Mouse (Mus musculus) hindbrain, embryonic 16.5 days (tissue): ENCODE results near the gene Hps3. TPM values are rescaled to one million over a fixed set of nuclear protein-coding genes. Genes with fewer than 3 reads are reported as not detected.
"Not testable (repeated sequence)": the region's sequence is repeated elsewhere in the genome, so short reads cannot be mapped to it uniquely, and the experiment has no call there.

Experiments used
- ATAC-seq: fragments of 200-750 bp; cut with Nextera tagmentation; 2 replicates; pipeline ENCODE4 v1.8.0; 2017; ENCODE audit warnings: moderate TSS enrichment, moderate library complexity
- H3K27ac ChIP-seq: fragments of 300-500 bp; sonication (generic); 2 replicates; pipeline ENCODE4 v1.5.1; 2014; ENCODE audit warnings: low read depth, mild to moderate bottlenecking, control low read depth, low read length, moderate library complexity
- H3K27me3 ChIP-seq: fragments of 300-500 bp; sonication (generic); replicated peaks from 2 replicates; pipeline ENCODE4 v1.6.1; 2014; ENCODE audit warnings: low read length; ENCODE audit not compliant: control insufficient read depth, insufficient read depth
- H3K36me3 ChIP-seq: fragments of 300-500 bp; sonication (generic); 2 replicates; pipeline ENCODE4 v1.6.1; 2014; ENCODE audit warnings: mild to moderate bottlenecking, low read length, moderate library complexity, mixed read lengths; ENCODE audit not compliant: control insufficient read depth, insufficient read depth
- H3K4me1 ChIP-seq: fragments of 300-500 bp; sonication (generic); 2 replicates; pipeline ENCODE4 v1.6.1; 2014; ENCODE audit warnings: low read depth, low read length; ENCODE audit not compliant: control insufficient read depth, insufficient read depth
- H3K4me2 ChIP-seq: fragments of 300-500 bp; sonication (generic); 2 replicates; pipeline ENCODE4 v1.6.1; 2014; ENCODE audit warnings: mild to moderate bottlenecking, low read length, control low read depth, moderate library complexity
- H3K4me3 ChIP-seq: fragments of 300-500 bp; sonication (generic); 2 replicates; pipeline ENCODE4 v1.5.1; 2014; ENCODE audit warnings: mild to moderate bottlenecking, low read length, control low read depth, moderate library complexity
- H3K9ac ChIP-seq: fragments of 300-500 bp; sonication (generic); 2 replicates; pipeline ENCODE4 v1.6.1; 2014; ENCODE audit warnings: low read depth, mild to moderate bottlenecking, control low read depth, low read length, moderate library complexity
- H3K9me3 ChIP-seq: fragments of 300-500 bp; sonication (generic); 2 replicates; pipeline ENCODE4 v1.6.1; 2014; ENCODE audit warnings: mild to moderate bottlenecking, low read length, moderate library complexity; ENCODE audit not compliant: control insufficient read depth
- WGBS: fragments of 180-500 bp; shearing (Covaris S2); extraction: QIAGEN DNeasy Blood & Tissue Kit; methylation state at CpG from one replicate; pipeline ENCODE4 v1.1.7; 2014; 5-methylcytosine and 5-hydroxymethylcytosine counted together
- polyA plus RNA-seq: library from polyadenylated mRNA; unstranded; fragments of >200 nt; fragmentation: Nextera tagmentation; extraction: Ambion mirVana; gene quantifications from 2 replicates; pipeline ENCODE4 v1.2.1, GENCODE M21; 2015

Gene Hps3
- 12.3 and 13.4 TPM in 2 replicates for polyA plus RNA-seq

DNA sequence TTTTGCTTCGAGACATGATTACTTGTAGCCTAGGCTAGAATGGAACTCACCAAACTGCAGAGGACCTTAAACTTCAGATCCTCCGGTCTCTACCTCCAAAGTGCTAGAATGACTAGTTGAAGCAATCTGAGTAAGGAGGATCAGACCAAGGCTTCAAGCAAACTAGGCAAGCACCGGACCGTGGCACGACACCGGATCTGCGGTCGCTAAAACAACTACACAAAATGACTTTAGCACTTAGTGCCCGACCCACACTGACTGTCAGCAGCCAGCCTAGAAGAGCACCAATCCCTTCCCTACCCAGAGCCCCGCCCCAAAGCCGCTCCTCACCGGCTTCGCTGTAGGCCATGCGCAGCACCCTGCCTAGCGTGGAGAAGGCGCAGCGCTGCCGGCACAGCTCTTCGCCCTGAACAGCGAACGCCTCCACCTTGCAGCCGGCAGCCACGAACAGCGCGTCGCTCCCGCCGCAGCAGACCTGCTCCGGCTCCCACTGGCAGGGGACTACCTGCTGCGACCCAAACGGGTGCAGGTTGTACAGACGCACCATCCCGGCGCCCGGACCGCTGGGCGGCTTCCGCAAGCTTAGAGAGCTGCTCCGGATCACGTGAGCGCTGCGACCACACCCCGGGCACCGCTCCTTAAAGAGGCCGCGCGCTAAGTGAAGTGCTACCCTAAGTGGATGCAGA lies at the start of gene Hps3:
Gene Hps3 (minus strand): TSS at position 597 of the 686 bp plus-strand sequence.
- peak; percentile 100 for ATAC-seq
- Histone ChIP-seq H3K4me1 (no peaks in the 10 kb centered on the region), H3K36me3 (no peaks in the 10 kb centered on the region), H3K9ac (peak within 1 kb of the TSS; percentile 80), H3K4me2 (peak within 1 kb of the TSS; percentile 62), H3K27me3 (no peaks in the 10 kb centered on the region), H3K27ac (peak within 1 kb of the TSS; percentile 76), H3K4me3 (peak within 1 kb of the TSS; percentile 68), H3K9me3 (no peaks in the 10 kb centered on the region)
- 0% methylated on average over 47 of the region's 47 CpGs for WGBS

- Histone ChIP-seq H3K36me3 (peaks cover 7% of the 10 kb centered on the region), H3K4me3 (no peak overlapping the region), H3K4me1 (no peaks in the 10 kb centered on the region), H3K4me2 (no peak overlapping the region), H3K9me3 (no peaks in the 10 kb centered on the region), H3K27me3 (no peaks in the 10 kb centered on the region), H3K27ac (no peak overlapping the region), H3K9ac (no peak overlapping the region)
- ATAC-seq: no peak
- 83% methylated on average over 3 of the region's 3 CpGs for WGBS
Observed at GRCm38 (mm10) chr3:20082161-20082560, 47.0 kb upstream of the Hps3 start.

- Histone ChIP-seq H3K9ac (no peak overlapping the region), H3K27ac (no peak overlapping the region), H3K4me2 (no peak overlapping the region), H3K27me3 (no peaks in the 10 kb centered on the region), H3K4me3 (no peak overlapping the region), H3K4me1 (no peaks in the 10 kb centered on the region), H3K9me3 (no peaks in the 10 kb centered on the region), H3K36me3 (peaks cover 6% of the 10 kb centered on the region; the same call in 1 of the 2 replicates)
- no peak for ATAC-seq
- WGBS: 87% methylated on average over 11 of the region's 11 CpGs
Observed at GRCm38 (mm10) chr3:20076145-20077053, 41.3 kb upstream of the Hps3 start.

GRCm38 (mm10) chr3:20058197-20058541 lies 23.1 kb upstream of the Hps3 start:
- no peaks in the 10 kb centered on the region; the same call in 1 of the 2 replicates for H3K36me3 ChIP-seq
- peak overlapping the region; percentile 87 for H3K27ac ChIP-seq
- peak overlapping the region; percentile 90 for H3K4me3 ChIP-seq
- H3K4me2 ChIP-seq: peak overlapping the region; percentile 71
- H3K27me3 ChIP-seq: no peaks in the 10 kb centered on the region
- no peak for ATAC-seq
- WGBS: under 1% methylated on average over 6 of the region's 9 CpGs
- H3K4me1 ChIP-seq: peaks cover 7% of the 10 kb centered on the region
- peak overlapping the region; percentile 86 for H3K9ac ChIP-seq
- no peaks in the 10 kb centered on the region for H3K9me3 ChIP-seq

GRCm38 (mm10) chr3:20057306-20058196 lies 22.4 kb upstream of the Hps3 start, which contains the start of gene Hltf:
Hltf (plus strand) TSS chr3:20057811.
- H3K36me3 ChIP-seq: no peaks in the 10 kb centered on the region; the same call in 1 of the 2 replicates
- H3K4me3 ChIP-seq: peak within 1 kb of the TSS; percentile 90
- peak within 1 kb of the TSS; percentile 71 for H3K4me2 ChIP-seq
- ATAC-seq: peak; percentile 100
- no peaks in the 10 kb centered on the region for H3K27me3 ChIP-seq
- WGBS: under 1% methylated on average over 42 of the region's 54 CpGs
- H3K9me3 ChIP-seq: no peaks in the 10 kb centered on the region
- H3K9ac ChIP-seq: peak within 1 kb of the TSS; percentile 86
- H3K27ac ChIP-seq: peak within 1 kb of the TSS; percentile 87
- H3K4me1 ChIP-seq: peaks cover 7% of the 10 kb centered on the region

GRCm38 (mm10) chr3:20044736-20045135 lies 9.6 kb upstream of the Hps3 start:
- not testable (repeated sequence) for H3K4me2 ChIP-seq, H3K9ac ChIP-seq, ATAC-seq, H3K27me3 ChIP-seq, H3K9me3 ChIP-seq, H3K4me3 ChIP-seq, H3K27ac ChIP-seq, H3K36me3 ChIP-seq, H3K4me1 ChIP-seq
- 61% methylated on average over 3 of the region's 3 CpGs for WGBS

DNA sequence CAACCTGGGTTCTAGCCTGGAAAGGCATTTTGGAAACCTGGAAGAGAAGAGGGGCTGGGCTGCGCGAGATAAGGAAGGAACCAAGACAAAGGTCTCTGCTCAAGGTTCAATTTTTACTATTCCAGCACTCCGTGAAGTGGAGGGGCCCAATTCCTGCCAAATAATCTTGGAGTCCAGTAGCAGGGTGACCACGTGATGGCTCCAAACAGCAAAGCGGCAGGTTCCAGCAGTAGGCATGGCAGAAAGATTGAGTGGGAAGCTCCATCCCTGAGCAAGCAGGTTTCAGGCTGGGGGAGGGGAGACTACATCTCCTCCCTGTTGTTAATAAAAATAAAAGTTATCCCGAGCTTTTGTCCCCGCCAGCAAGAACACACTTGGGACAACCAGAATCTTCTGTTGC lies 6.3 kb upstream of the Hps3 start:
- not testable (repeated sequence) for ATAC-seq, H3K27me3 ChIP-seq, H3K27ac ChIP-seq, H3K4me2 ChIP-seq, H3K4me1 ChIP-seq, H3K4me3 ChIP-seq, H3K36me3 ChIP-seq, H3K9ac ChIP-seq, H3K9me3 ChIP-seq
- WGBS: 95% methylated on average over 7 of the region's 7 CpGs

DNA sequence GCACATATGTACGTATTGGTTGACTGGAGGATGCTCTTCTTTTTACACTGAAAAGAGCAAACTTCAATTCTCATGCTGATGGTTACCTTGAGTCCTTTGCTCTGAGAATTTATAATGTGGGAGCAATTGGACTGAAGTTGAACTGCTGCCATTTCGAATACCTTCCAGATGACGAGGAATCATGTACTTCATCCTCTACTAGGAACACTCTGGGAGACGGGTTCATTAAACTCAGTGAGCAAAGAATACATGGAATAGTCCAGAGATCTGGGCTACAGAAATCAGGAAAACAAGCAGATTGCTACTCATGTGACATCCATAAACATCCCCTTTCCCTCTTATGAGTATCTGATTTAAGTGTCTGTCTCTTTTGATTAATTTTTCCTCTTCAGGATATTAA lies 954 bp upstream of the Hps3 start:
- WGBS: 81% methylated on average over 4 of the region's 4 CpGs
- no peak overlapping the region for H3K4me2 ChIP-seq
- no peak for ATAC-seq

More for the DNA sequence above, 954 bp upstream of the Hps3 start:
- no peak overlapping the region for H3K9ac ChIP-seq
- H3K4me1 ChIP-seq: no peaks in the 10 kb centered on the region
- H3K9me3 ChIP-seq: no peaks in the 10 kb centered on the region
- no peak overlapping the region for H3K4me3 ChIP-seq
- no peaks in the 10 kb centered on the region for H3K36me3 ChIP-seq
- no peaks in the 10 kb centered on the region for H3K27me3 ChIP-seq
- no peak overlapping the region for H3K27ac ChIP-seq
